Mouse (Mus musculus) CD8-positive naive resting alpha-beta T cell, adult 2 months (primary cell): ENCODE results near the gene Rgs6.

Experiments used
- DNase-seq, 2 experiments: peaks; one replicate each; pipeline ENCODE4 v3.0.0; 2022; ENCODE audit warnings: low read depth in 2 of 2, low spot score in 2 of 2

The Rgs6 gene

DNA sequence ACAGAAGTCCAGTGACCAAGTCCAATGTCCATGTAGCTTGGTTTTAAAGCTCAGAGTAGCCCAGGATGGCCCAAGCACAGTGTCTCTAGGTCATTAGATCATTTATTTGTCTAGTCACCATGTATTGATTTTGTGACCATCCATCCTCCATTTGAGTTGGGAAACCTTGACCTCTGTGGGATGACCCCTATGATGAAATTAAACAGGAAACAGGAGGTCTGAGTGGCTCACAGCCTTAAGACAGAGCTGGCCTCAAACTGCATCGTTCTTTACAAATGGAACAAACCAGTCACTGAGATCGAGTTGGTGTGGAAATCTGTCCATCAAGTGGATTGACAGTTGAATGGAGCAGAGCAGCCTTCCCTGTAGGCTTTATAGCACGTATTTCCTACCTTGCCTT, 536.0 kb downstream of the Rgs6 start:
- DNase-seq: no peak

DNA sequence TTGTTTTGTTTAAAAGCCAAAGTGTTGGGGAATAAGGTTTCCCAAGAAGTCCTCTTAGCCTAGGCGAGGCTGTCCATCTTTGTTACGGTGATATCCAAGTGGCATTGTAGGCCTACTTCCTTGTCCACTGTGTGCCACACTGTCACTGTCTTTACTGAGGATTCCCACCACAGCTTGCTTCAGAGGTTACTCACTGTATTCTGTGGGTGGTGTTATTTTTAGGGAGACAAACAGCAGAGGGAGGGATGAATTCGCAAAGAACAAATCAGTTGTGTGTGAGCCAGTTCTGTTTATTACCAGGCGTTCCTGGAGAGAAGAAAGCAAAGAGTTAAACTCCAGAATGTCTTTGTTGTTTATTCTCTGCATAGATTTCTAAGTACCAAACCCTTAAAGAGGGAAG, 537.2 kb downstream of the Rgs6 start:
- DNase-seq: no peak

GRCm38 (mm10) chr12:83126923-83127322, 538.8 kb downstream of the Rgs6 start:
- no peak for DNase-seq

GRCm38 (mm10) chr12:83127955-83128354, 539.9 kb downstream of the Rgs6 start:
- DNase-seq: no peak

DNA sequence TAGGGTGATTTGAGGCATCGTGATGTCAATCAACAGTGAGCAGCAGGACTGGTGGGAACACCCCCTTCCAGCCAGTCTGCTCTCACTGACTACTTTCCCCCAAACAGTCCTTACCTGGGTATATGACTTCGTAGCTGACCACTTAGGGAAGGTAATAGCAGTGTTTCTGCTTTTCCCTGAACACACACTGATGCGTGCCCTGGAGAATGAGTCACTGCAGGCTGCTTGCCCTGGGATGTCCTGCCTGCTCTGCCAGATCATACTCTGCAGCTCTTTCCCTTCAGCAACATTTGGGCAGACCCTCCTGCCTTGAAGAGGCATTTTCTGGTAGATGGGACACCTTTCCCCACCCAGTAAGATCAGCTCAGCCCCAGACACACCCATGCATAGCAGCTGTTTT, 540.5 kb downstream of the Rgs6 start:
- no peak for DNase-seq

GRCm38 (mm10) chr12:83131405-83131804, 543.3 kb downstream of the Rgs6 start:
- no peak for DNase-seq

DNA sequence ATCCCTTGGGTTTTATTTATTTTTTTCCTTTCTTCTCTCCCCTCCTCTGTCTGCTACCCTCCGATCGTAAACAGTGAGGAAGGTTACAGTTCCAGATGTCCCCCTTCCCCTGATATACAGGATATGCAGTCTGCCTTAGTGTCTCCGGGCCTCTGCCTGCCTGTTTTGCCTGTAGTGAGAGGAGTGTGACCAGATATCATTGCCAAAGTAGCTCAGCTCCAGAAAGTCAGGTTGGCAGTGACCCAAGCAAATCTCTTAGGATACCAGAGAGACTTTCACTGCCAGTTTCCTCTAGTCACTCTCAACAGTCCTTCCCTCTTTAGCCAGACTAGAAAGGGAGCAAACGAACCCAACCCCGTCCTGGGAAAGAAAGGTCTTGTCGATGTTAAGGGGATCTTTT, 545.7 kb downstream of the Rgs6 start:
- no peak for DNase-seq

DNA sequence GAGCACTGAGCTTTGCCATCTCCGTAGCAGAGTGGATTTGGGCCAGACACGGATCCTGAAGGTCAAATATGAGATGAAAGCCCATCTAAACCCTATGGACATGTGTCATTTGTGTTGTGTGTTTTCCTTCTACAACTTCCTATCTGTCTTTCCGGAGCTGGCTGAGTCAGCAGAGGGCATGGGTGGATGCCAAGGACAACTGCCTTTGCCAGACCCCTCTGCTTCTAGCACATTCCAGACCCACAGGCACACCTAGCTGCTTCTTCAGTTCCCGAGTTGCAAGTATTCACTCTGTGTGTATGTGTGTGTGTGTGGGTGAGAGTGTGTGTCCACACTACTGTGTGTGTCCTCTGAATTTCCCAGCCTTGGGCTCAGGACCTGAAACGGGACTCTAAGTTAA, 547.9 kb downstream of the Rgs6 start:
- no peak for DNase-seq

- DNase-seq: no peak
These were observed 548.4 kb downstream of the Rgs6 start for GRCm38 (mm10) chr12:83136460-83136859.

DNA sequence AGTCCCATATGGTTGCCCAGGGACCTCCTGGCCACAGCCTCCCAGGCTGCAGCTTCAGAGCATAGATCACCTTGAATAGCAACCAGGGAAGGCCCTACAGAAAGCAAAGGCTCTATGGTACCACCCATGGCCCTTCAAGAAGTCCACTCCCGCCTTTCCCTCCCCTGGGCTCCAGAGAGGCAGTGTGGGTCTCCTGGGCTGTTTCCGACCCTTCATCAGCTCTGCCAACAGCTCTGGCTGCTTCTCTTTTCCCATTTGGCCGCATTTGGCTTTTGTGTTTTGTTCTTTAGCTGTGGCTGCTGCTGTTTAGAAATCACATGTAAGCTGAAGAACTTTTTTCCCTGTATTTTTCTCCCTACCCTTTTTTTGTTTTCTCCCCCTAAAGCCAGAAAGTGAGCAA, 548.9 kb downstream of the Rgs6 start:
- no peak for DNase-seq

DNA sequence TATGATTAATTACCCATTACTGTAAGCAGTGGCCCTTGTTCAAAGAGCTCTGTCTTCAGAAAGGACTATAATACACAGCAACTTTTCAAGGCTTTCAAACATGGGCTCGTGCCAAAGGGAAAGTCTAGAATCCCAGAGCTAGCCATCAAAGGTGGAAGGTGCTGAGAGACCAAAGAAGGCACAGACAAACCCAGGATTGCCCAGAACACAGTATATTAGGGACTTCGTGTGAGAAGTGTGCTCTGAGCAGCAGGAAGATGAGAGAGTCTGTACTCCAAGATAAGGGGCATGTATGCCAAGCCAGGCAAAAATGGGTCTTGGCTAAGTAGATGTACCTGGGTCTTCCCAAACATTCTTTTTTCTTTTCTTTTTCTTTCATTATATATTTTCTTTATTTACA, 553.1 kb downstream of the Rgs6 start:
- DNase-seq: no peak

GRCm38 (mm10) chr12:83142507-83142906, 554.4 kb downstream of the Rgs6 start:
- no peak for DNase-seq

DNA sequence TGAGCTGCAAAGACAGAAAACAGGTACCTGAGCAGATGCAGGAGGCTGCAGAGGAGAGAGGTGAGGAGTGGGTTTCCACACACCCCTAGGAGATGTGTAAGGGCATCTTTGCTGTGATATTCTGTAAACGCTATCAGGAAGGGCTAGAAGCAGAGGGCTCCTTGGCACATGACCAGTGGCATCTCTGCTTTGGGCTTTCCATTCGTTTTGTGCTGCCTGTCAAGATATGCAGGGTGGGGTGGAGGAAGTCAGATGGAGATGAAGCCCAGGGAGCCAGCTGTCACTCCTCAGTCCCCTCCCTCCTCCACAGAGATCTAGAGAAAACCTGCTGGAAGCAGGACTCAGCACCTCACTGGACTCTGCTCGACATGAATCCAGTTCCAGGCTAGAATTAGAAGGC, 555.0 kb downstream of the Rgs6 start:
- no peak for DNase-seq

- DNase-seq: no peak
These were observed 555.5 kb downstream of the Rgs6 start for GRCm38 (mm10) chr12:83143574-83143973.

DNA sequence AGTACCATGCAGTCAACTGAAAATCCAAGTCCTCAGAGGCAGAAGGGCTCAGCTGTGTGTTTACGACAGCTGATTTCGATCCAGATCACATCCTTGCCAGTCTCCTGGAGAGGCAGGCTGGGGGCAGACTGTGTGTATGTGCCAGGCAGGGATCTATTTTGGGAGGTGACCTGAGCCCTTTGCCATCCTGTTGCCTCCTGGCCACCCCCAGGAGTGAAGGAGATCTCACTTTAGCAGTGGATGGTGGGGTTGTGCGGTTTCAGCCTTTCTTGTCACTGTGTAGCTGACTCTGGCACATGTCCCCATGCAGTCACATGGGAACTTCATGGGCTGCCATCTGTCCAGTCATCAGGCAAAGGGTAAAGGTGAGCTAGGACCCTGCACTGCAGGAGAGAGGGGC, 557.0 kb downstream of the Rgs6 start:
- no peak for DNase-seq

DNA sequence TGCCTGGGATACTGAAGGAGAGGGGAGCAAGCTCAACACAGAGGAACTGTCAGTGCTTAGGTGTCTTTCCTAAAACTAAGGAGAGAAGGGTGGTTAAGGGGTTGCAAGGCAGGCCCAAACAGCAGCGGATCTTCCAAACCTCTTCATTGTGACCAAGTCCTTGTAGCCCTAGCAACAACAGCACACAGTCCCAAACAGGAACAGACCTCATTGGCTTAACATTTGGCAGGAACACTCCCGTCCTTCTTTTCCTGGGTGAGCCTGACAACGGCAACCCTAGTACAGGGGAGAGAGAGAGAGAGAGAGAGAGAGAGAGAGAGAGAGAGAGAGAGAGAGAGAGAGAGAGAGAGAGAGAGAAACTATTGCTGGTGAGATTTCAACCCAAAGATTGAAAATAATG, 557.8 kb downstream of the Rgs6 start:
- no peak for DNase-seq

- DNase-seq: no peak
These were observed 558.8 kb downstream of the Rgs6 start for GRCm38 (mm10) chr12:83146917-83147316.

- DNase-seq: no peak
These were observed 561.9 kb downstream of the Rgs6 start for GRCm38 (mm10) chr12:83150030-83150429.

- no peak for DNase-seq
These were observed 562.7 kb downstream of the Rgs6 start for GRCm38 (mm10) chr12:83150813-83151212.

- no peak for DNase-seq
These were observed 563.4 kb downstream of the Rgs6 start for GRCm38 (mm10) chr12:83151474-83151873.

- DNase-seq: no peak
These were observed 572.1 kb downstream of the Rgs6 start for GRCm38 (mm10) chr12:83160211-83160610.

DNA sequence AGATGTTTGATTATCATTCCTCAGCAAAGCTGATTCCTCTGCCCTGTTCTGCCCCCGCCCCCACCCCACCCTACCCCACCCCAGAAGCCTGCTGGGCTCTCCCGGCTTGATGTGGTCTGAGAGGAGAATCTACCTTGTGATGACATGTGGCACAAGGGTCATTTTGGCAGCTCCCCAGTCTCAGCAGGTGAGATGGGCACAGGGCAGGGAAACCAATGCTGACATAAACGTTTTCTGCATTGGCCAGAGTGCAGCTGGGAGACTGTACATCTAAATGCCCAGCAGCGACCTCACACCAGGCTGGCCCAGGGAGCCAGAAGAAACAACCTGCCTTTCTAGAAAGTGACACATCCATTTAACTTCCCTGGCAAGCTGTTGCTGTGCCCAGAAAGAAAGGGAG, 572.6 kb downstream of the Rgs6 start:
- DNase-seq: no peak

DNA sequence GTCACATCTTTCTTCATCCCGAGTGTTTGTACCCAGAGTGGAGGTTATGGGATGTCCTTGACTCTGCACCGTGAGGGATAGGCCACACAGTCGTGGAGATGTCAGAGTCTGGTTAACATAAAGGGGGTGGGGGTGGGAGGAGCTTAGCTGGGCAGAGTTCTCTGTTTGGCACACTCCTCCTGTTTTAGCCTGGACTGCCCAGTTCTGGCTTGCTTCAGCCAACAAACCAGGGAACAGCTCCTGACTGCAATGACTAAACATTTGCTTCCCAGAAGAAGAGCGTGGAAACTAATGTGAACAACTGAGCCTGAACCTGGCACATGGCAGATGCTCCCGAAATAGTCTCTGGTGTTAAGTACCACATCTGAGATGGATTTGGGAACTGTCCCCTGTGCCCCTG, 575.6 kb downstream of the Rgs6 start:
- no peak for DNase-seq

- no peak for DNase-seq
These were observed 577.0 kb downstream of the Rgs6 start for GRCm38 (mm10) chr12:83165058-83165457.
